Mouse (Mus musculus) retina, embryonic 14.5 days (tissue): ENCODE measurements around the gene Coq5.

Experiments
- DNase-seq: peaks from one replicate; pipeline ENCODE4 v3.0.0-alpha.2; 2015; ENCODE audit warnings: low spot score

The Coq5 gene

DNA sequence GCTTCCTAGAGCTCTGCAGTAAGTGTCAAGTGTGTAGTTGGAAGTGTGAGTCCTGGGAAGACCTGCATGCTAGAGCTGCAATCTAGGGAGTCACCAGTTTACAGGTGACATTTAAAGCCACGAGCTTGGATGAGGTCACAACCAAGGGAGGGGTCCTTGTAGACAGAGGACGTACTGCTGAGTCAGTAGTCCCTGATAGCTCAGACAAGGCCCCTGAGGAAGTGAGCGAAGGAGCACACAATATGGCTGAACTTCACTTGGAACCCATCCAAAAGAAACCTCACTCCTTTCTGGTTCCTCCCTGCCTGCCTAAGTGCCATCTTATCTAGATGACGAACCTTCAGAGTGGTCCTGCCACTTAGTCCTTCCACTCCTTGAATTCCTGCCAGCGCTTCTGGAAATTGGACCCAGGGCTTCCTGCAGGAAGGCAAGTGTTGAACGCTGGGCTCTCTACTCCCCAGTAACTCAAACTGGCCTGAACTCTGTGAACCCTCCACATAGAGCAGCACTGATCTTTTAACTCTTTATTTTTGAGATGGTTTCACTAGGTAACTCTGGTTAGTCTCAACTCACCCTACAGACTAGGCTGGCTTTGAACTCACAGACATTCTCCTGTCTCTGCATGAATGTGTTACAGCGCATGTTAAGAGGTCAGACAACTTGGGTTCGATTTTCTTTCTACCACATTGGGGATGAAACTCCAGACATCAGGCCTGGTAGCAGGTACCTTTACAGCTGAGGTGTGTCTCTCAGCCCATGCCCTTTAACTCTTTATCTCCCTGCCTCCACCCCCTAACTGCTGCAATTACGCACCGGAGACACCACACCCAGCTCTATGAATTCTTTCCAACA is 33.6 kb downstream of the Coq5 start:
- no peak for DNase-seq

DNA sequence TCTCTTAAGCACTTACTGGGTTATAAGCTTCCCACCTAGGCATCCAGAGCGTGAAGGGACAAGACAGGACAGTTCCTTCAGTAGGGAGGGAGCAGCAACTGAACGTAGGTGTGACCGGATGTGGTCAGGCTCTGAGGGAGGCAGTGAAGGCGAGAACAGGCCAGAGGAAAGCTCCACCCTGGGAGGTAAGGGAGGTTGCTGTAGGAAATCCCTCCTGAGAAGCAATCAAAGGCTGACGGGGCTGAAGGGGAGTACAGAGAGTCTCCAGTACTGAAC is 34.1 kb downstream of the Coq5 start:
- DNase-seq: no peak

DNA sequence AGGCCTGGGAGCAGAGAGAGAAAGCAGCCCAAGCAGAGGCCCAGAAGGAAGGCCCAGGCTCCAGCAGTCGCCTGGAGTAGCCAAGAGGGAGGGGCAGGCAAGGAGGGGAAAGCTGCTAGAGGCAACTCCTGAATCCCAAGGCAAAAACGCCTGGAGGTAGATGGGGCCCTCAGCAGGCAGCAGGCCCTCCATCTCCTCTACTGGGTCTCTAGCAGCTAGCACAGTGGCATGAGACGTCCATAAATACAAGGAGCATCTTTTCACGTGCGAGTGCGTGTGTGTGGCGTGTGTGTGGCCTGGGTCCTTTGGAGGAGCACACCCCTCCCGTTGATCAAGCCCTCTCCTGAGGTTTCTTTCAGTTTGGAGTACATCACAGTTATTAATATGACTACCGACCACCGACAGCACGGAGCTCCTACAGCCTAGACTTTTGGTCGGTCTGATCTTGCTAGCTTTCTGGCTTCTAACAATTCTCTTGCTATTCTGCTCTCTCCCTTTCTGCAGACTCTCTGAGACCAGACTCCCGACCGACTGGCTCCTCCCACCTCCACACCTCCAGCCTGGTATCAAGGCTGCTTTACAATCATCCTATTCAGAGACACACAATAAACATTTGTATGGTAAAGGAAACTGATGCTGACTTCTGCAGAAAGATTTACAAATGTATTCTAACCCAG is 37.6 kb downstream of the Coq5 start:
- DNase-seq: peak; percentile 32

DNA sequence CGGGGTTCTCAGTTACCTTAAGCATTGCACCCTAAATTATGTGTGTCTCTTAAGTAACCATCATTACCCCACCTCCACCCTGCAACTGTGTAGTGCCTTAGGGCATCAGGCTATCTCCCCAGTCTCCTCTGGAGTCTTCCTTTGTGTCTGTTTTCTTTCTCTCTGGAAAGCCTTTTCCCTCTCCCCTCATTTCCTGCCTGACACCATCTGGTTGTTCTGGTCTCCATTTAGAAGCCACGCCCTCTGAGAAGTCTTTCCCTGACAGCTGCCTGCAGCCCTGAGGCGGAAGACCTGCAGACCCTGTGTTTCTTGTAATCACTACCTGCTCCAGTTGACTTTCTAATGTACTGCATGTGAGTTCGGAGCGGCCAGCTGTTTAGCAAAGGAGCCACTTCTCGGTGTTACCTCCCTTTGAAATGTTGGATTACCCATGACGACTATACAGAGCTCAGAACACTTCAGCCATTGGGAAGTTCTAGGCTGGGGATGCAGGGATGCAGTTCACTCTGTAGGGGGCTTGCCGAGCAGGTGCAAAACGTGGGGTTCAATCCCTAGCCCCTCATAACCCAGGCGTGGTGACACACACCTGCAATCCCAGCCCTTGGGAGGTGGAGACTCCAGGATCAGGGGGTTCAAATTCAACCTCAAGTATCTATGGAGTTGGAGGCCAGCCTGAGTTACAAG is 38.3 kb downstream of the Coq5 start:
- DNase-seq: peak; percentile 65

DNA sequence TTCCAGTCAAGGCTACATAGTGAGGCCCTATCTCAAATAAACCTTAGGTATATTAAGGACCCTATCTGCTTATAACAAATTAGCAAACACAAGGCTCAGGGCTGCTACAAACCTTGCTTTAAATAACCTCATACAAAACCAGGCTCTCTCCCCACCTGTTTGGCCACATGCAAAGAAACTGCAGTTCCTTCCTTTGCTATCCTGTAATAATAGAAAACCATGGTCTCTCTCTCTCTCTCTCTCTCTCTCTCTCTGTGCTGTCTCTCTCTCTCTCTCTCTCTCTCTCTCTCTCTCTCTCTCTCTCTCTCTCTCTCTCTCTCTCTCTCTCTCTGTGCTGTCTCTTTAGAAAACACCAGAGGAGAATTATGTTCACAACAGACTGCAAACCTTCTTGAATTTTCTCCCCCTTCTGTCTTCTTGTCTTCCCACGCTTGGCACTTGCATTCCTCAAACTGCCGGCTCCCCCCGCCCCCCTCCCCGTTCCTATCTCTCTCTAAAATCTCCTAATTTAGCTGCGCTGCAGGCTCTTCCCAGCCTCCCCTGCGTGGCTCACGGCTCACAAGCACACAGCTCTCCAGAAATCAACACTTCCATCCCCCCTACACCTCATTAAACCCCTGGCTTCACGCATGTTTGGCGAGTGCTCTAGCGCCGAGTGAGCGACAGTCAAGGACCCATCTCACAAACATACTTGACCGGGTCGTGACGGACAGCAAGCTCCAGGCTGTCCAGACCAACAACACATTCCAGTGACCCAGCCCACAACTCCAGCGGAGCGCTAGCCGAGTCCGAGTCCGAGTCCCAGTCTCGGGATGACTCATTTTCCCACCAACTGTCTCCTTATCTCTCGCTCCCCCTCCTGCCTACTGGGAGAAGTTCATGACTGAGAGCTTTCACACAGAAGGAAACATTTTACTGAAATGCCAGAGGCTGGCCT is 39.8 kb downstream of the Coq5 start:
- DNase-seq: peak; percentile 86

DNA sequence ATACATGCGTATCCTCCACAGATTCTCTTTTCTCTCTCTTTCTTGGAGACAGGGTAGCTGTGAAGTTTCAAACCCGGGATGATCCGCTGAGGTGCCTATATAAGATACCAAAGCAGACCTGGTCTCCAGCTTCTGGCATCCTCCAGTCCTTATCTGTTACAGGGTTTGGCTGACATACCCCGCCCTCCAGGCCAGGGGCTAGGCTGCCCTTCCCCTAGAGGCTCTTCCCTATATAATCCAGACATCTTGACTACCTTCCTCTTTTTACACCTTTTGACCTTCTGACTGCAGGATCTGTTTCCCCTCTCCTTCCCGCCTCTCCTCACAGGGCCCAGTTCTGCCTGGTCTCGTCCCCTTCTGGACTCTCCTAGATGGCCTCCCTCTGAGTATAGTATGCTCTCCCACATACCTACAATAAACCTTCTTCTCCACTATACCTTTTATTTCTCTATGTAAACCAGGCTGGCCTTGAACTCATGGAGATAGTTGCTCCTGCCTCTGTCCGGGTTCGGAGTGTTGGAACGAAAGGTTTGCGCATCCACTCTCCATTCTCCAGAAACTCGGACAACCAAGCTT is 46.9 kb downstream of the Coq5 start:
- DNase-seq: no peak

DNA sequence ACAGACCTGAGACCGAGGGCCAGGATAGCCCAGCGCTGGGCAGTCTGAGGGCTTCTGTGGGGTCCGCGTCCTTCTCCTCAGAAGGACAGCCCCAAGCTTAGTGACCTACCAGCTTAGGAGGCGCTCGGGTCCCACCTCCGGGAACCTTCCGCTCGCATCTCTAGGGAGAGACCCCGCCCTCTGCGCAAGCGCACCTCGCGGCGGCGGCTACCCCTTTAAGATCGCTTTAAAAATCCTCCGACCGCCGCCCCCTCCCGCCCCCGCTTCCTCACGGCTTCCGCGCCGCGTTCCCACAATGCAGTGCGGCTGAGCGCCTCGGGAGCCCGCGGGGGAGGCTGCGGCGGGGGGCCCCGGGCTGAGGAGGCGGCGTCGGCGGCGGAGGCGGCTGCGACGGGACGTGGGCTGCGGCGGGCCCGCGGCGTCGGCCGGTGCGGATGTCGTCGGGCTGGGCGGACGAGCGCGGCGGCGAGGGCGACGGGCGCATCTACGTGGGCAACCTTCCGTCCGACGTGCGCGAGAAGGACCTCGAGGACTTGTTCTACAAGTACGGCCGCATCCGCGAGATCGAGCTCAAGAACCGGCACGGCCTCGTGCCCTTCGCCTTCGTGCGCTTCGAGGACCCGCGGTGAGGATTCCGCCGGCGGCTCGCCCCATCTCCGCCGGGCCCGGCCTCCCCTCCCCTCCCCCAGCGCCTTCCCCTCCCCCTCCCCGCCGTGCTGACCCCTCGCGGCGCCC is 47.6 kb downstream of the Coq5 start, which contains the start of gene Srsf9:
Gene Srsf9 (plus strand): TSS at position 303 of the 735 bp plus-strand sequence.
- DNase-seq: peak; percentile 96

DNA sequence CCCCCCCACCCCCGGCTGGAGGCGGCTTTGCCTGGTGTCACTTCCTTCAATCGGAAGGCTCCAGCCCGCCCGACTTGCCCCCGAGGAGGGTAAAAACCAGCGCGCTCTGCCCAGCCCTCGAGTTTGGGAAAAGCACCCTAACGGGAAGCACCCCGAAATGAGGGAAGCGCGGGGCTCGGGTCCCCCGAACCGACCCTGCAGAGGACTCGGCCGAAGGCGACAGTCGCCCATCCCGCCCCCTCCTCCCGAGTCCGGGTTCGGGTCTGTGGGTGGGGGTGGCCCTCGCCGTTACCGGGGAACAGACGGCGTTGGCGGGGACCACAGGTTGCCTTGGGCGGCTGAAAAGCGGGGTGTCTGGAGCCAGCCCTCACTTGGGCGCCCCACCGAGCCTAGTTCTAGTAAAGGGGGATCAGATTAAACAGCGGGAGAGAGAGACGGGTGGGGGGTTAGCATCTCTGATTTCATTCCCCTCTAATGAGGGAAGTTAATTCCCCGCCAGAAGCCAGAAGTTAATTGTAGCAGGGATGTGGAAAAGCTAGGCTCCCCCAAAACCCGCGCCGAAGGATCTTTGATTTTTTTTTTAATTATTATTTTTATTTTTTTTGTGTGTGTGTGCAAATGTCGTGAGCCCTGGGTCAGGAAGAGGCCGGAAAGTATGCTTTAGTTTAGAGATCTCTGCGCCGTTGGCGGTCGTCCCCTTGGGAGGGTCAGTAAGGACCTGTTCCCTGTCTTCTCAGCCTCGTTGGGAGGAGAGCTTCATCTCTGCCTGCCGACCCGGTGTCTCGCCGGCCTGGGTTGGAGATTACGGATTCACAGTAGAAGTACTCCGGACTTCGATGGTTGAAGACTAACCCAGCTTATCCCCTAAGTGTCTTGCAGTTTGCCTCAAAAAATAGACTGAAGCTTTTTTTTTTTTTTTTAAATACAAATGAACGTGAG is 48.4 kb downstream of the Coq5 start:
- DNase-seq: peak; percentile 33

DNA sequence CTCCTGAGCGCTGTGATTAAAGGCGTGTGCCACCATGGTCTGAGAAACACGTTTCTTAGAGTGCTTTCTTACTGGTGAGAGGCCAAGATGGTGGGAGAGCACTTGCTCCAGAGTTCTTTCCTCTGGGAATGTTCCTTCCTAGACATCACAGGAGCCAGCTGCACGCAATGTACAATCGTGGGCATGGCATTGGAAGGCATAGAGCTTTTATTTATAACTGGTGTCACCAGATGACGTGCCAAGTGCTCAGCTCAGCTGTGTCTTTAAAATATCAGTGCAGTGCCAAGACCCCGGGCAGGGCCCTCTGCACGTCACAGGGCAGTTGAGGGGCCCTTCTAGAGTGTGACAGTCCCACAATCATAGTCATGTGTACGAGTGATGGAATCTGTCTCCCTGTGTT is 51.5 kb downstream of the Coq5 start:
- no peak for DNase-seq

DNA sequence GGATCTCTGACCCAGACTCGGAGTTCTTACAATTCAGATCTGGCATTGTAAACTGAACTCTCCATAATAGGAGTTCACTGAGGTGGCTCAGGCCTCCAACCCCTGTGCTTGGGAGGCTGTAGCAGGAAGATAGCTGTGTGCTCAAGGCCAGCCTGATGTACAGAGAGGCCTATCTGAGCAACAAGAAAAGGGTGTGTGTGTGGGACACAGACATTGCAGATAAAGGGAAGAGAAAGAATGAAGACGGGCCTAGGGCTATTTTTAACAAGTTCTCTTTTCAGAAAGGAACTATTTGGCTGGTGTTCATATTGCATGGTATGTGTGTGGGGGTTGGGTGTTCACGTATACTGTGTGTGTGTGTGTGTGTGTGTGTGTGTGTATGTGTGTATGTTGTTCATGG is 54.2 kb downstream of the Coq5 start:
- DNase-seq: no peak

DNA sequence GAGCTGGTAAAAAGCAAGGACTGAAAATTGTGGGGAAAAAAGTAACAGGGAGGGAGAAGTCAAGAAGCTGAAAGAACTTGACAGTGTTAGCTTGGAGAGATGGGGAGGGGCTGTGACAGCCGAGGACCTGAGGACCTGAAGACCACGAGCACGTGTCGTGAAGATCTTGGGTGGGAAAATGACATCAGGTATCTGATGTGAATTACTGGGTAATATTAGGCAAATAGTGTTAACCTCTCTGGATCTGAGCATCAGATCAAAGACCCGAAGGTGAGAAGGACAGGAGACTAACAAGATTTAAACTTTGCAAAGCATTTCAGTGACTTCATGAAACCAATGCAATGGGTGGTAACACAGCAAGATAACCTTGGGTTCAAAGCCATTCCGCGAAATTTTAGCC is 60.5 kb downstream of the Coq5 start:
- DNase-seq: no peak

DNA sequence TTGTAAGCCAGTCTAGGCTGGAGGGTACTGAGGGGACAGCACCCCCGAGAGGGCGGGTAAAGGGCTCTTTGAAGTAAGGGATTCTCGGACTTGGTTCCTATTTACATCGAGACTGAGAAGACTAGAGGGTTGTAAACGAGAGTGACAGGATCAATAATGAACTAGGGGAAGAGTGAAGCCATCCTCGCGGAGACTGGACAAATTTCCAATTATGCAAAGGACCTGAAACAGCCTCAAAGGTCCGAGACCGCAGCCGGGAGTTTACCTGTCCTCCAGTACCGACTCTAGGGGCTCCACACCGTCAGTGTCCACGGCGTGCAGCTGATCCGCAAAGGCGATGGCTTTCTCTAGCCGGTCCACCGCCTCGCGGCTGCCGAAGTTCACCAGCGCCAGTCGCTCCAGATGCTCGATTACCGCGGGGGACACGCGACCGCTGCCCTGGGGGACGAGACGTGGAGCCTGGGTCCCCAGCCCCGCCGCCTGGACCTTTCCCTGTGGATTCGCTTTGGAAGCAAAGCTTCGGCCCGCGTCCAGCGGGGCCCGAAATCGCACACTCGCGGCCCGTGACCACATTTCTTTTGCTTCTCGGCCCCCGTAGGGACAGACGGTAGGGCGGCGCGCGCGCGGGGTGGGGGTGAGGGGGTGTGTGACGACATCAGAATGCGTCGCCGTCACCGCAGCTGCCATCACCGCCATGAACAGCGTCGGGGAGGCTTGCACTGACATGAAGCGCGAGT is 61.3 kb downstream of the Coq5 start, which contains the start of the genes Gatc and Triap1:
Gene Gatc (minus strand): TSS at position 602 of the 737 bp plus-strand sequence.
Gene Triap1 (plus strand): TSS at position 649 of the 737 bp plus-strand sequence.
- peak; percentile 91 for DNase-seq

DNA sequence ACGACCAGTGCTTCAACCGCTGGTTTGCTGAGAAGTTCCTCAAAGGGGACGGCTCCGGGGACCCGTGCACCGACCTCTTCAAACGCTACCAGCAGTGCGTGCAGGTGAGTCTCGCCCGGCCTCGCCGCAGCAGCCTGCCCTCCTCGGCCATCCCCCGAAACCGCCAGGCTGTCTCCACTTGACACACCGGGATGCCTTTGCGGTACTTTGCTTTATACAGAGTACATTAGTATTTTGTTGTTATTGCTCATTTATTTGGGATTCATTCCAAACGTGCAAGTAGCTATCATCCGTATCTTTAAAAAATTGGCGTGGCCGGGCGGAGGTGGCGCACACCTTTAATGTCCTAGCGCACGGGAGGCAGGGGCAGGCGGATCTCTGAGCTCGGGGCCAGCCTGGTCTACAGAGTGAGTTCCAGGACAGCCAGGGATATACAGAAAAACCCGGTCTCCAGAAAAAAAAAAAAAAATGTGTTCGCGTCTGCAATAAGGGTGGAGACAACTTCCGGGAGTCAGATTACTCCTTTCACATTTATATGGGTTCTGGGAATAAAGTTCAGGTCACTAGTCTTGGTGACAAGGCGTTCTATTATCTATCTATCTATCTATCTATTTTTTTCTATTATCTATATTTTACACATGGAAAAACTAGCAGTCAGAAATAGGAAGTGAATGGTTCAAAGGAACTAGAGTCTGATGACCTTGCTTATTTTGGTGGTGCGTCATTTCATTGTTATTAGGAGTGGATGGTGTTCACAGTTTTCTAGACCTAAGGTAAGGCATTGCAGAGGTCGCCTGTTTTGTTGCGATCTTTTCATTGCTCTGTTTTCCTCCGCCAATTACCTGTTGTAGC is 62.1 kb downstream of the Coq5 start:
- no peak for DNase-seq
